21 mouse cellular contexts compared by ENCODE assay signal in the genomic region with DNA sequence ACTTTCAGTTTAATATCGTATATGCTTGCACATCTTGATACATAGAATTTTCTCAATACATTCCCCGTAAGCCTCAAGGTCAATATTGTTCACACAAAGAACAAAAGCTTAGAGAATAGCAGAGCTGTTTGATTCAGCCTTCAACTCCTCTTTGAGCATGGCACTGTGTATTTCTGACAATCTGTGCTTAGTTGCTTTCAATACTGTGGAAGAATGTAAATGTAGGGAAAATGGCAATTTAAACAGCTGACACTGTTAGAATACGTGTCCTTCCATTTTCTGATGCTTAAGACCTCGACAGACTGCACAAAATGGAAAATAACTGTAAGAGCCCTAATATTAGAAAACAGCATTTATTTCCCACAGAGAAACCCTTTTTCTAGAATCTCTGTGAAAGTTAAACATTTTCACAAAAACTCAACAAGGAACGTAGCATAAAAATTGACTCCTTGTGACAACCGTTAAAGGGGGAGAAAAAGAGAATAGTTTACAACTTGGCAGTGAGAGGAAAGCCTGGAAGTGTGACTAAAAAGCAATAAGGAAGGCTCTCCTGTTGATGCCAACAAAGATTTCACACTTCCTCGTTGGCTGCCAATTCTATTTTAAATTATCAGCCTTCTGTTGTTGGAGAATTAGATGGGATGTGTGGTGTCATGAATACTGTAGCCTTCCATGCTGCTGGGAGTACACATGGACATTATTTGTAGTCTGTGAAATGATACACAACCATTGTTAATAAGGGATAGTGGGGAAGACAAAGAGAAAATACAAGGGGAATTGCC.
A peak's percentile ranks its signal among the peaks of the same experiment; 100 is the strongest.
DNase-seq lines count a peak whose midpoint lies in the region; ATAC-seq lines count a peak whose summit lies in the region.
"Had no signal": no experiment of that assay in that cellular context is flagged by ENCODE, and none has a peak within 500 bp of the region (broad histone marks: within the 10 kb centered on the region; RNA-seq: fewer than 3 reads in every experiment).

No protein-coding gene starts in this region.

- H3K4me1 ChIP-seq in heart, embryonic 12.5 days (replicated peaks): no peaks in the 10 kb centered on the region
- H3K4me1 ChIP-seq: embryonic facial prominence, embryonic 13.5 days; limb, embryonic 10.5 days; neural tube, embryonic 13.5 days had no signal

- no peaks in the 10 kb centered on the region for H3K27me3 ChIP-seq in heart, embryonic 12.5 days (replicated peaks)
- H3K27me3 ChIP-seq: embryonic facial prominence, embryonic 13.5 days; neural tube, embryonic 13.5 days had no signal

- H3K4me2 ChIP-seq in heart, embryonic 12.5 days: no peak overlapping the region
- H3K4me2 ChIP-seq: embryonic facial prominence, embryonic 13.5 days; heart, embryonic 11.5 days; neural tube, embryonic 13.5 days had no signal

- DNase-seq in cerebellum, postnatal 10 days: peak; percentile 18 to 34
- DNase-seq in cerebellum, adult 9-10 months: no peak
- DNase-seq in frontal cortex, adult 2 months (ENCODE audit: extremely low spot score in 1 of 2, low spot score in 1 of 2): peak; percentile 1 to 54
- no peak for DNase-seq in frontal cortex, postnatal 14 days (ENCODE audit: low spot score in 2 of 2)
- DNase-seq in right cerebral cortex, adult 18-20 months: peak; percentile 10
- no peak for DNase-seq in right cerebral cortex, postnatal 25 days
- DNase-seq in urinary bladder, postnatal 36 days (ENCODE audit: low spot score in 2 of 2): no peak
- DNase-seq: adrenal gland, adult 8-10 months; cerebellum, adult 11-12 months; heart, postnatal 14 days; kidney, adult 2 months; kidney, postnatal 14 days; liver, postnatal 0 days; lung, postnatal 10 days; thymus, postnatal 4 days had no signal

- no peak overlapping the region for H3K4me3 ChIP-seq in heart, embryonic 12.5 days
- H3K4me3 ChIP-seq: embryonic facial prominence, embryonic 13.5 days; limb, embryonic 10.5 days; neural tube, embryonic 13.5 days had no signal

- no peaks in the 10 kb centered on the region for H3K9me3 ChIP-seq in heart, embryonic 12.5 days (replicated peaks)
- H3K9me3 ChIP-seq: embryonic facial prominence, embryonic 13.5 days; limb, embryonic 10.5 days; neural tube, embryonic 13.5 days had no signal

- H3K9ac ChIP-seq in heart, embryonic 12.5 days: no peak overlapping the region
- H3K9ac ChIP-seq: embryonic facial prominence, embryonic 13.5 days; liver, postnatal 0 days; neural tube, embryonic 13.5 days had no signal

- H3K36me3 ChIP-seq in heart, embryonic 12.5 days: no peaks in the 10 kb centered on the region
- H3K36me3 ChIP-seq: embryonic facial prominence, embryonic 13.5 days; limb, embryonic 10.5 days; neural tube, embryonic 13.5 days had no signal

- 74% methylated on average over 7 of the region's 7 CpGs for WGBS in heart, embryonic 12.5 days

- ATAC-seq in heart, embryonic 12.5 days (ENCODE audit: insufficient number of reproducible peaks, low FRiP score): no peak
- ATAC-seq: inflammation-experienced regulatory T-cells, adult 6 months; liver, postnatal 0 days had no signal

- H3K27ac ChIP-seq in heart, embryonic 12.5 days (ENCODE audit: poor library complexity, severe bottlenecking): no peak overlapping the region
- H3K27ac ChIP-seq: embryonic facial prominence, embryonic 13.5 days; limb, embryonic 10.5 days; neural tube, embryonic 13.5 days had no signal

Comparison
In these comparisons a context has a peak if more than half of its experiments do, and no peak if none do; other contexts are left out.
1. DNase-seq: peak in cerebellum, postnatal 10 days (2 of 2), frontal cortex, adult 2 months (2 of 2) and right cerebral cortex, adult 18-20 months (single experiment); none in cerebellum, adult 9-10 months (single experiment), frontal cortex, postnatal 14 days (0 of 2), right cerebral cortex, postnatal 25 days (single experiment) and urinary bladder, postnatal 36 days (0 of 2).